Mouse (Mus musculus) heart, adult 2 months (tissue): ENCODE measurements at regions not wholly inside any gene's neighbourhood (a gene's known extent, or its start where the extent isn't known, plus 50 kb on each side); places are given as distances from the start of the nearest gene placed in this dataset.

Experiments used
- DNase-seq, 2 experiments: peaks; one replicate each; pipeline ENCODE4 v3.0.0; 2021
- H3K27ac ChIP-seq: fragments of 200-600 bp; 2 replicates; pipeline ENCODE4 v1.8.1; 2022
- H3K27me3 ChIP-seq: fragments of 200-500 bp; 2 replicates; pipeline ENCODE4 v1.6.1; 2012; ENCODE audit warnings: mild to moderate bottlenecking, low read length, inconsistent platforms, mixed read lengths; ENCODE audit not compliant: control insufficient read depth, insufficient read depth
- H3K36me3 ChIP-seq: fragments of 200-500 bp; 2 replicates; pipeline ENCODE4 v1.6.1; 2012; ENCODE audit warnings: low read length, inconsistent platforms; ENCODE audit not compliant: control insufficient read depth, insufficient read depth
- H3K4me1 ChIP-seq: fragments of 200-500 bp; 2 replicates; pipeline ENCODE4 v1.6.1; 2011; ENCODE audit warnings: low read length; ENCODE audit not compliant: control insufficient read depth, insufficient read depth
- H3K4me3 ChIP-seq: fragments of 200-600 bp; 2 replicates; pipeline ENCODE4 v1.8.1; 2022
- H3K79me2 ChIP-seq: fragments of 200-500 bp; replicated peaks from 2 replicates; pipeline ENCODE4 v1.6.1; 2012; ENCODE audit warnings: mild to moderate bottlenecking, inconsistent platforms, low read length, moderate library complexity, mixed read lengths; ENCODE audit not compliant: control insufficient read depth, insufficient read depth
- H3K9ac ChIP-seq: fragments of 200-500 bp; 2 replicates; pipeline ENCODE4 v1.6.1; 2012; ENCODE audit warnings: low read depth, mild to moderate bottlenecking, control low read depth, inconsistent platforms, low read length, mixed read lengths
- CTCF ChIP-seq: fragments of 200-600 bp; IDR thresholded peaks from 2 replicates; pipeline ENCODE4 v1.8.1; 2022; ENCODE audit warnings: antibody characterized with exemption, mild to moderate bottlenecking, moderate library complexity
- EP300 ChIP-seq: fragments of 200-500 bp; IDR thresholded peaks from 2 replicates; pipeline ENCODE4 v1.6.1; 2011; ENCODE audit warnings: low read depth, low read length, control low read depth; ENCODE audit not compliant: insufficient read depth
- POLR2A ChIP-seq: fragments of 200-500 bp; IDR thresholded peaks from 2 replicates; pipeline ENCODE4 v1.6.1; 2011; ENCODE audit warnings: mild to moderate bottlenecking, low read depth, low read length, control low read depth; ENCODE audit not compliant: insufficient read depth
- WGBS: fragments of 180-500 bp; shearing (Covaris S2); methylation state at CpG from one replicate; pipeline ENCODE4 v1.1.7; 2018; 5-methylcytosine and 5-hydroxymethylcytosine counted together
- intact Hi-C: fragments of 180-260 bp; cut with DNase I; formaldehyde crosslinking; loops from one replicate; pipeline ENCODE4 v1.15.1; 2025

DNA sequence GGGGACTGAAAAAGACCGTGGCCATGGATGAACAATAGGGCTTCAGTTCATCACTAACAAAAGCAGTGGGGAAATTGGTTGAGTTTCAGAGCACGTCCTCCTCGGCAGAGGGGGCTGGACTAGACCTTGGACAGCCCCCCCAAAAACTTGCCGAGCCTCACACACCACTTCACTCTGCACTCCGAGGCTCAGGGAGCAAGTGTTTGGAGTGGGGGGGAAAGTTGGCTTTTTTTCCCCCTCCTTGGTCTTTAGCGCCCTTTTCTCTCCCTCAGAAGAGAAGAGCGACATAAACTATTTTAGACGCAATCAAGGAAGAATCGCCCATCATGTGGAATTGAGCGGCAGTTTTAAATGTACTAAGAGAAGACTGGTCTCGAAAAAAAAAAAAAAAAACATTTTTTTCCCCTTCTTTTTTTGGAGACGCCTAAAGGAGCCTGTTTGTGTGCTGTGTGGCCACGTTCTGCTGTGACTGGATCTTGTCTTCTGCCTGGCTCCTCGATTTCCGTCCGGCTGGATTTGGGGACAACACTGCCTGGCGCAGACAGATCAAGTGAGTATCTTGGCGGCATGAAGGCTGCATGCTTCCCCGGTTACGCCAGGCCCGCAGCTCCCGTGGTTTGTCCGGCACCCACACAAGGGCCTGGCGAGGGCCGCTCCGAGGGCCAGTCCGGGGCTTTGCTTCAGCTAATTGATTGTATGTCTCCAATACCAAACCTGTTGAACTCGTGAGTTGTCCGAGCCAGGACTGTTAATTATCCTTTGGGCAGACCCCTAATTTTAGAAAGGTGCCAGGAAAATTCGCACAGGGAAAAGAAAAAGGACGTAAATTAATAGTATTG, 228.7 kb downstream of the Mef2c start:
- no peaks in the 10 kb centered on the region; the same call in 1 of the 2 replicates for H3K4me1 ChIP-seq
- no peaks in the 10 kb centered on the region for H3K79me2 ChIP-seq
- TF ChIP-seq EP300: no peak
- TF ChIP-seq POLR2A: no peak
- TF ChIP-seq CTCF: no peak
- 5% methylated on average over 31 of the region's 31 CpGs for WGBS
- H3K27ac ChIP-seq: no peak overlapping the region
- H3K36me3 ChIP-seq: no peaks in the 10 kb centered on the region
- no peak overlapping the region for H3K4me3 ChIP-seq
- peaks cover 33% of the 10 kb centered on the region for H3K27me3 ChIP-seq
- intact Hi-C loops: loop anchor here (5.0 to 10.0 kb wide), 2 partner anchors 492 to 615 kb away; partner anchors contain the start of gene Tmem161b
- H3K9ac ChIP-seq: 0 out of 2 replicates have a peak overlapping the region, but pooled peaks have one; percentile 29
- DNase-seq: peak in 1 of 2 experiments; percentile 27

DNA sequence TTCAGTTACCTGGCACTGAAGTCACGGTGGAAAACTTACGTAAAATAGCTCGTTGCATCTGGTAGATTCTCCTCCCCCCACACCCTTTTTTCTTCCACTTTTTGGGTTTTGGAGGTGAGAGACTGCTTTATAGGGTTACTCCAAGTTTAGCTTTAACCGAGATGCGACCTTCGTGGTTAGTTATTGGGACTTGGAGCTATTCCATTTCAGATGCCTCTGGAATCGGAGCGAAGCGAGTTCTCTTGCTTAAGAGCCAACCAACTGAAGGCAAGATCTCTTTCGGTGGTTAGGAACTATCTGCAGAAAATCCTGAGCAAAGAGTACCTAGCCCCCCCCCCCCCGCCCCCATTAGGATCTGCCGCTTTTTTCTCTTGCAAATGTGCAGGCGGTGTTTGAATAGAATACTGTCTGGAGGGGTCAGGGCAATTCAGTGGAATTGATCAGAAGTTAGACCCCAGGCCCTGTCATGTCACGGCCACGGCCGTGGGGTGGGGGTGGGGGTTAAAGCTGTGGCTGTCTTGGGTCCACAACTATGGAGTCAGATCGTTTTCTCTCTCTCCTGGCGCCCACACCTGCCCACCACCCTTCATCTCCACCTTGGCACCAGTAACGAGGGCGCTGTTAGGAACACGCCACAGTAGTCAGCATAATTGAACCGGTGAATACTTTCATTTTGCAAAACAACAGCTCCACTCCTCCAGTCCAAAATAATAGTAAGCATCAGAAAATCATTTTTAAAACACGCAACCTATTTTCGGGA, 229.6 kb downstream of the Mef2c start:
- Histone ChIP-seq H3K36me3 (no peaks in the 10 kb centered on the region), H3K79me2 (no peaks in the 10 kb centered on the region), H3K4me3 (no peak overlapping the region), H3K9ac (no peak overlapping the region), H3K4me1 (no peaks in the 10 kb centered on the region; the same call in 1 of the 2 replicates), H3K27ac (no peak overlapping the region), H3K27me3 (peaks cover 37% of the 10 kb centered on the region)
- TF ChIP-seq POLR2A: no peak
- TF ChIP-seq EP300: no peak
- no peak for TF ChIP-seq CTCF
- DNase-seq: no peak
- intact Hi-C loops: loop anchor here (5.0 to 10.0 kb wide), 2 partner anchors 491 to 614 kb away; partner anchors contain the start of gene Tmem161b
- 9% methylated on average over 24 of the region's 24 CpGs for WGBS

DNA sequence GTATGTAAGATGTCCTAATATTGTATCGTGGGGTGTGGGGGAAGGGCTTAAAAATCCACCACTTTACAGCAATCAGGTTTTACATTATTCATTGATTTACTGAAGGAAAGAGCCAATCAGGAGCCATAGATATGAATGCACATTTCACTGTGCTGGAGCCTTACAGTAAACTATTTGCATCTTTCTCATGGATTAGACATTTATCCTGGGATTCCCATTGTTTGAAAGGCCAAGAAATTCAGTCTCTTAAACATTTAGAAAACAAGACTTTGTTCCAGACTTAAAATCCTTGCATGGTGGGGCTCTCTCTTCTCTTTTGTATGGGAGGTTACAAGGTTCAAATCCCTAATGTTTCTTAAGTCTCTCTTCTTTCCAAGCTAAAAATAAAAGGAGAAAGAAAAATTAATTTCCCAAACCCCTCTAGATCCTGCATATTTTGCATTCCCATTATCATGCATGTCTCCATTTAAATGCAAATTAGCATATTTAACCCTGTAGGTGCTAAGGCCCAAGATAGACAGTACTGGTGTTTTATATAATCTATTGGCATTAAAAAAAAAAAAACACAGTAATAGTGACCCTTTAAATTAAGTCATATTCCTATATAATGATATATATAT, 230.3 kb downstream of the Mef2c start:
- no peaks in the 10 kb centered on the region for H3K79me2 ChIP-seq
- H3K9ac ChIP-seq: no peak overlapping the region
- no peak overlapping the region for H3K4me3 ChIP-seq
- no peak overlapping the region for H3K27ac ChIP-seq
- intact Hi-C loops: loop anchor here (5.0 to 10.0 kb wide), 2 partner anchors 491 to 613 kb away; partner anchors contain the start of gene Tmem161b
- peaks cover 39% of the 10 kb centered on the region for H3K27me3 ChIP-seq
- TF ChIP-seq EP300: no peak
- no peak for TF ChIP-seq POLR2A
- no peak for TF ChIP-seq CTCF
- no peak for DNase-seq
- H3K4me1 ChIP-seq: no peaks in the 10 kb centered on the region; the same call in 1 of the 2 replicates
- 6% methylated on average over 1 of the region's 1 CpGs for WGBS
- no peaks in the 10 kb centered on the region for H3K36me3 ChIP-seq

DNA sequence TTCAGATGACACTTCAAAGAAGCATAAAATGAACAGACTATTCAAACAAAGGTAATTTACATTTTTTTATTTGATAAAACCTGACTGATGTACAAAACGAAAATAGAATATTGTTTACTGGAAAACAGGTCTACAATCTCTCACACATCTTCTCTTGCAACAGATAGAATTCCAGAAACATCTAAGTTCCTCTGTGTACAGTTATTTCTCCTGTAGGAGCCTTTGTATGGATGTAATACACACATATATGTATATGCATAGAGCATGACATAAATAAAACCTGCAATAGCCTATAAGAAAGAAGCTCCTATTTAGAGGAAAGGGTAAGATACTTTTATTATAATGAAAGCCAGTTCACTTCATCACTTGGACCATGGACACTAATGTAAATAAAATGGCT, 230.8 kb downstream of the Mef2c start:
- H3K9ac ChIP-seq: no peak overlapping the region
- no peak overlapping the region for H3K4me3 ChIP-seq
- intact Hi-C loops: loop anchor here (5.0 to 10.0 kb wide), 2 partner anchors 490 to 613 kb away; partner anchors contain the start of gene Tmem161b
- 29% methylated on average over 1 of the region's 1 CpGs for WGBS
- no peak for DNase-seq
- peaks cover 37% of the 10 kb centered on the region for H3K27me3 ChIP-seq
- H3K36me3 ChIP-seq: no peaks in the 10 kb centered on the region
- H3K79me2 ChIP-seq: no peaks in the 10 kb centered on the region
- TF ChIP-seq CTCF (no peak), POLR2A (no peak), EP300 (no peak)
- no peaks in the 10 kb centered on the region; the same call in 1 of the 2 replicates for H3K4me1 ChIP-seq
- no peak overlapping the region for H3K27ac ChIP-seq

DNA sequence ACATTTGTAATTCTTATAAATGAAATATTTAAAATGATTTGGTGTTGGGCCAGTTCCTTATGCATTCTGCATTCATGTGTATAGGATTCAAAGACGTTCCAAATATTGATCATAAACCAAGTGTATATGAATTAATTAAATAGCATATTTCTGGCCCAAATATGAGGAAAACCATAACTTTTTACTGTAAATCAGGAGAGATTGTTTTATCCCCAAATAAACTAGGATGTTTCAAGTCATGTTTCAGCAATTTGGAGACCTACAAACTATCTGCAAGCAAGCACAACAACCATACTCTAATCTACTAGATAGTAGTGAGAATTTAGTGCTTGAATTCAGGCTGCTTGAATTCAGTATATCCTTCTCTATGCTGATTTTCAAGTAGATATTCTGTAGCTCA, 231.3 kb downstream of the Mef2c start:
- H3K36me3 ChIP-seq: no peaks in the 10 kb centered on the region
- intact Hi-C loops: loop anchor here (10.0 kb wide), 1 partner anchor 490 kb away; the partner anchor contains the start of gene Tmem161b
- TF ChIP-seq POLR2A: no peak
- no peak for TF ChIP-seq EP300
- TF ChIP-seq CTCF: no peak
- no peak overlapping the region for H3K4me3 ChIP-seq
- H3K9ac ChIP-seq: no peak overlapping the region
- DNase-seq: no peak
- peaks cover 37% of the 10 kb centered on the region for H3K27me3 ChIP-seq
- no peaks in the 10 kb centered on the region; the same call in 1 of the 2 replicates for H3K4me1 ChIP-seq
- H3K27ac ChIP-seq: no peak overlapping the region
- 56% methylated on average over 1 of the region's 1 CpGs for WGBS
- H3K79me2 ChIP-seq: no peaks in the 10 kb centered on the region
